Mouse (Mus musculus): ENCODE measurements around the gene Zfp184. TPM values are rescaled to one million over a fixed set of nuclear protein-coding genes. Genes with fewer than 3 reads are reported as not detected.
"Not testable (repeated sequence)": the region's sequence is repeated elsewhere in the genome, so short reads cannot be mapped to it uniquely, and the experiment has no call there.

Zfp184 gene
- polyA plus RNA-seq, 1 experiment from 2014 or later, result 14.9 TPM

GRCm38 (mm10) chr13:21907807-21908155 is 37.1 kb upstream of the Zfp184 start:
- not testable (repeated sequence) for H3K9ac ChIP-seq; H3K36me3 ChIP-seq (replicated peaks; ENCODE audit: control insufficient read depth, insufficient read depth); DNase-seq (ENCODE audit: low spot score); ATAC-seq (ENCODE audit: low FRiP score); H3K4me3 ChIP-seq (replicated peaks; ENCODE audit: low read length); H3K4me1 ChIP-seq (replicated peaks; ENCODE audit: control insufficient read depth, insufficient read depth, low read length); H3K27ac ChIP-seq; H3K9me3 ChIP-seq (ENCODE audit: control insufficient read depth, low read length)
- Histone ChIP-seq H3K4me2 (replicated peaks) (peak overlapping the region; percentile 33), H3K27me3 (ENCODE audit: control insufficient read depth, insufficient read depth, low read length) (0 out of 2 replicates have a peak, but pooled peaks cover 11% of the 10 kb centered on the region)
- WGBS, result 12% methylated on average over 6 of the region's 6 CpGs

DNA sequence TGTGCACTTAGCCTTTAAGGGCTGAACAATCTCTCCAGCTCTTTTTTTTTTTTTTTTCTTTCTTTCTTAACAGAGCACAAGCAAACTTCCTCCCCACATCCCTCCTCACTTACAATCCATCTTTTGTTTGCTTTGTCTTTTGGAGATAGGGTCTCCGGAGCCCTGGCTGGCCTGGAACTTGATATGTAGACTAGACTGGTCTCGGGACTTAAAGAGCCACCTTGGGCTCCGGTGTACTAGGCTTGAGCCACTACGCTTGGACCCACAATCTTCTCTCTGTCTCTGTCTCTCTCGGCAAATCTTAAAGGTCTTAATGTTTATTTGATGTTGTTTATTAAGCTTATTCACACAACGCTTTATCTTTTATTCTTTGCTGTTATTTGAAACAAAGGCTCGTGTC is 34.2 kb upstream of the Zfp184 start:
- 4% methylated on average over 7 of the region's 7 CpGs for WGBS
- no peak overlapping the region for H3K9ac ChIP-seq
- DNase-seq (ENCODE audit: low spot score) (no peak), ATAC-seq (ENCODE audit: low FRiP score) (no peak)
- peak overlapping the region; percentile 28 for H3K4me2 ChIP-seq (replicated peaks)
- H3K9me3 ChIP-seq (ENCODE audit: control insufficient read depth, low read length), result no peaks in the 10 kb centered on the region
- H3K4me1 ChIP-seq (replicated peaks; ENCODE audit: control insufficient read depth, insufficient read depth, low read length), result no peaks in the 10 kb centered on the region
- H3K36me3 ChIP-seq (replicated peaks; ENCODE audit: control insufficient read depth, insufficient read depth), result no peaks in the 10 kb centered on the region
- no peak overlapping the region for H3K27ac ChIP-seq
- peak overlapping the region; percentile 12 for H3K4me3 ChIP-seq (replicated peaks; ENCODE audit: low read length)
- H3K27me3 ChIP-seq (ENCODE audit: control insufficient read depth, insufficient read depth, low read length), result peaks cover 34% of the 10 kb centered on the region

GRCm38 (mm10) chr13:21911147-21911546 is 33.7 kb upstream of the Zfp184 start:
- H3K4me2 ChIP-seq (replicated peaks), result peak overlapping the region; percentile 28
- no peak overlapping the region for H3K27ac ChIP-seq
- no peak overlapping the region for H3K9ac ChIP-seq
- H3K4me3 ChIP-seq (replicated peaks; ENCODE audit: low read length), result peak overlapping the region; percentile 12
- no peaks in the 10 kb centered on the region for H3K36me3 ChIP-seq (replicated peaks; ENCODE audit: control insufficient read depth, insufficient read depth)
- 3% methylated on average over 17 of the region's 17 CpGs for WGBS
- H3K9me3 ChIP-seq (ENCODE audit: control insufficient read depth, low read length), result no peaks in the 10 kb centered on the region
- peak; percentile 66 for DNase-seq (ENCODE audit: low spot score)
- peaks cover 35% of the 10 kb centered on the region for H3K27me3 ChIP-seq (ENCODE audit: control insufficient read depth, insufficient read depth, low read length)
- ATAC-seq (ENCODE audit: low FRiP score), result 0 out of 2 replicates have a peak, but pooled peaks have one; percentile 31
- H3K4me1 ChIP-seq (replicated peaks; ENCODE audit: control insufficient read depth, insufficient read depth, low read length), result no peaks in the 10 kb centered on the region

GRCm38 (mm10) chr13:21913854-21914253 is 31.0 kb upstream of the Zfp184 start:
- Histone ChIP-seq H3K27ac (no peak overlapping the region), H3K36me3 (replicated peaks; ENCODE audit: control insufficient read depth, insufficient read depth) (no peaks in the 10 kb centered on the region), H3K4me3 (replicated peaks; ENCODE audit: low read length) (0 out of 2 replicates have a peak overlapping the region, but pooled peaks have one; percentile 12), H3K4me2 (replicated peaks) (peak overlapping the region; percentile 23), H3K9me3 (ENCODE audit: control insufficient read depth, low read length) (no peaks in the 10 kb centered on the region), H3K9ac (no peak overlapping the region), H3K27me3 (ENCODE audit: control insufficient read depth, insufficient read depth, low read length) (peaks cover 61% of the 10 kb centered on the region), H3K4me1 (replicated peaks; ENCODE audit: control insufficient read depth, insufficient read depth, low read length) (peaks cover 3% of the 10 kb centered on the region; the same call in 1 of the 2 replicates)
- 12% methylated on average over 8 of the region's 8 CpGs for WGBS
- DNase-seq (ENCODE audit: low spot score), result no peak
- no peak for ATAC-seq (ENCODE audit: low FRiP score)

GRCm38 (mm10) chr13:21914599-21914998 is 30.3 kb upstream of the Zfp184 start:
- no peak for DNase-seq (ENCODE audit: low spot score)
- H3K4me3 ChIP-seq (replicated peaks; ENCODE audit: low read length), result peak overlapping the region; percentile 12; the same call in 1 of the 2 replicates

GRCm38 (mm10) chr13:21915487-21915886 is 29.4 kb upstream of the Zfp184 start:
- 52% methylated on average over 5 of the region's 5 CpGs for WGBS
- ATAC-seq (ENCODE audit: low FRiP score), result no peak
- no peaks in the 10 kb centered on the region for H3K9me3 ChIP-seq (ENCODE audit: control insufficient read depth, low read length)

More at GRCm38 (mm10) chr13:21914599-21914998, 30.3 kb upstream of the Zfp184 start:
- H3K4me2 ChIP-seq (replicated peaks), result peak overlapping the region; percentile 23
- H3K27ac ChIP-seq, result no peak overlapping the region
- H3K36me3 ChIP-seq (replicated peaks; ENCODE audit: control insufficient read depth, insufficient read depth), result no peaks in the 10 kb centered on the region
- no peak overlapping the region for H3K9ac ChIP-seq
- H3K27me3 ChIP-seq (ENCODE audit: control insufficient read depth, insufficient read depth, low read length), result peaks cover 64% of the 10 kb centered on the region
- H3K9me3 ChIP-seq (ENCODE audit: control insufficient read depth, low read length), result no peaks in the 10 kb centered on the region
- peaks cover 3% of the 10 kb centered on the region; the same call in 1 of the 2 replicates for H3K4me1 ChIP-seq (replicated peaks; ENCODE audit: control insufficient read depth, insufficient read depth, low read length)
- no peak for ATAC-seq (ENCODE audit: low FRiP score)
- 5% methylated on average over 14 of the region's 14 CpGs for WGBS

DNA sequence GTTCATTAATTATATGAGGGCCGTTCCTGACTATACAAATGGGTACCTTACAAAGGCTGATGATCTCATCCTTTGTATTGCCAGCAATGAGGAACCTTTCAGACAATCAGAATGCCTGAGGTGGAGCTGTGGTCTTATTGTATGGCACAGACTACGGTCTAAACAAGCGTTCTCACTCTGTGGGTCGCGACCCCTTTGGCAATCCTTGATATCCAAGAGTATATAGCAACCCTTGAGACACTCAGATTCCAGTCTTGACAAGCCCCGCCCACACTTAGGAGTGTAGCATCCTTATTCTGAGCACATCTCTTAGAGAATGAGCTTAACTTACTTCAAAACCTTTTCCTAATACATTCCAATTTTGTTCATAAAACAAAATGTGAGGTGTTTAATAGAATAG is 28.8 kb upstream of the Zfp184 start:
- DNase-seq (ENCODE audit: low spot score) (no peak), ATAC-seq (ENCODE audit: low FRiP score) (no peak)
- Histone ChIP-seq H3K27me3 (ENCODE audit: control insufficient read depth, insufficient read depth, low read length) (peaks cover 73% of the 10 kb centered on the region), H3K4me1 (replicated peaks; ENCODE audit: control insufficient read depth, insufficient read depth, low read length) (peaks cover 3% of the 10 kb centered on the region; the same call in 1 of the 2 replicates), H3K4me3 (replicated peaks; ENCODE audit: low read length) (no peak overlapping the region), H3K9me3 (ENCODE audit: control insufficient read depth, low read length) (no peaks in the 10 kb centered on the region), H3K36me3 (replicated peaks; ENCODE audit: control insufficient read depth, insufficient read depth) (no peaks in the 10 kb centered on the region), H3K4me2 (replicated peaks) (no peak overlapping the region), H3K27ac (no peak overlapping the region), H3K9ac (no peak overlapping the region)
- 47% methylated on average over 6 of the region's 6 CpGs for WGBS

More at GRCm38 (mm10) chr13:21915487-21915886, 29.4 kb upstream of the Zfp184 start:
- Histone ChIP-seq H3K27ac (no peak overlapping the region), H3K4me3 (replicated peaks; ENCODE audit: low read length) (no peak overlapping the region), H3K27me3 (ENCODE audit: control insufficient read depth, insufficient read depth, low read length) (peaks cover 72% of the 10 kb centered on the region), H3K4me2 (replicated peaks) (no peak overlapping the region), H3K4me1 (replicated peaks; ENCODE audit: control insufficient read depth, insufficient read depth, low read length) (peaks cover 3% of the 10 kb centered on the region; the same call in 1 of the 2 replicates), H3K9ac (no peak overlapping the region), H3K36me3 (replicated peaks; ENCODE audit: control insufficient read depth, insufficient read depth) (no peaks in the 10 kb centered on the region)
- DNase-seq (ENCODE audit: low spot score), result no peak

GRCm38 (mm10) chr13:21917040-21917439 is 27.9 kb upstream of the Zfp184 start:
- Histone ChIP-seq H3K4me1 (replicated peaks; ENCODE audit: control insufficient read depth, insufficient read depth, low read length) (peaks cover 3% of the 10 kb centered on the region; the same call in 1 of the 2 replicates), H3K27ac (no peak overlapping the region), H3K9me3 (ENCODE audit: control insufficient read depth, low read length) (no peaks in the 10 kb centered on the region), H3K36me3 (replicated peaks; ENCODE audit: control insufficient read depth, insufficient read depth) (no peaks in the 10 kb centered on the region), H3K27me3 (ENCODE audit: control insufficient read depth, insufficient read depth, low read length) (peaks cover 78% of the 10 kb centered on the region), H3K4me3 (replicated peaks; ENCODE audit: low read length) (no peak overlapping the region), H3K4me2 (replicated peaks) (peak overlapping the region; percentile 51), H3K9ac (no peak overlapping the region)
- no peak for DNase-seq (ENCODE audit: low spot score)
- ATAC-seq (ENCODE audit: low FRiP score), result no peak
- WGBS, result 4% methylated on average over 13 of the region's 13 CpGs

DNA sequence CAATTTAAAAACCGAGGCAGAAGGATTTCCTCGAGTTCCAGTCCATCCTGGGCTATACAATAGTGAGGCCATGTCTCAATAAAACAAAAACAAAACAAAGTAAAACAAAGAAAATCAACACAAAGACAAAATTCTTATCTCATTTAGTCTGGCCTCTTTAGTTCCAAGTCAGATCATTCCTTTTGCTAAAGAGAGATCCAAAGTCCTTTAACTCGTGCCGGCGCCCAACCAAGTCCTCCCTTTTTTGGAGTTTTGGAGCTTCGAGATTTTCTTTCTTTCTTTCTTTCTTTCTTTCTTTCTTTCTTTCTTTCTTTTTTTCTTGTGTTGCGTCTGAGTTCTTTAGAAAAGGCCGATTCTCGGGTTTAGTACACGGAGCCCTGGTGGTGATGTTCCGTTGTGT is 27.4 kb upstream of the Zfp184 start:
- H3K9me3 ChIP-seq (ENCODE audit: control insufficient read depth, low read length), result no peaks in the 10 kb centered on the region
- WGBS, result 1% methylated on average over 11 of the region's 11 CpGs
- H3K4me2 ChIP-seq (replicated peaks), result peak overlapping the region; percentile 51
- no peak for DNase-seq (ENCODE audit: low spot score)
- no peak for ATAC-seq (ENCODE audit: low FRiP score)
- H3K4me3 ChIP-seq (replicated peaks; ENCODE audit: low read length), result peak overlapping the region; percentile 30; the same call in 1 of the 2 replicates
- H3K36me3 ChIP-seq (replicated peaks; ENCODE audit: control insufficient read depth, insufficient read depth), result no peaks in the 10 kb centered on the region
- peaks cover 3% of the 10 kb centered on the region; the same call in 1 of the 2 replicates for H3K4me1 ChIP-seq (replicated peaks; ENCODE audit: control insufficient read depth, insufficient read depth, low read length)
- no peak overlapping the region for H3K27ac ChIP-seq
- H3K27me3 ChIP-seq (ENCODE audit: control insufficient read depth, insufficient read depth, low read length), result peaks cover 81% of the 10 kb centered on the region
- no peak overlapping the region for H3K9ac ChIP-seq

DNA sequence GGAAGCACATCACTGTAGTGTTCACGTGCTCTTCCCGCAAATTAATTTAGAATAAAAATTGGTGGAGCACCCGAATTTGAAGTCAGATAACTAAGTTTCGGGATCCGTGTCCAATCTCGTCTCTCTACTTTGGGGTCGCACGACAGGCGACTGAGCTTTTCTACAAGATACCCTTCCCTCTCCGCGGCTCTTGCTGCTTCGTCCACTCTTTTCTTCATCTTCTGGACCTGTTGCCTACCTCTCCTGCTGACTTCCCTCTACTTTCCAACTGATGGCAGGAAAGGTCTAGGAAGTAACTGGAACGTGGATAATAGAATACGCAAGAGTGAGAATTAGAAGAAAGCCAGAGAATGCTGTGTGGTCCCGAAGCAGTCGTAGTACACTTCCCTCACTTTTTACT is 26.9 kb upstream of the Zfp184 start:
- Histone ChIP-seq H3K9ac (no peak overlapping the region), H3K9me3 (ENCODE audit: control insufficient read depth, low read length) (no peaks in the 10 kb centered on the region), H3K4me3 (replicated peaks; ENCODE audit: low read length) (peak overlapping the region; percentile 30), H3K36me3 (replicated peaks; ENCODE audit: control insufficient read depth, insufficient read depth) (no peaks in the 10 kb centered on the region), H3K27ac (no peak overlapping the region), H3K27me3 (ENCODE audit: control insufficient read depth, insufficient read depth, low read length) (peaks cover 86% of the 10 kb centered on the region), H3K4me2 (replicated peaks) (peak overlapping the region; percentile 51), H3K4me1 (replicated peaks; ENCODE audit: control insufficient read depth, insufficient read depth, low read length) (peaks cover 3% of the 10 kb centered on the region; the same call in 1 of the 2 replicates)
- under 1% methylated on average over 16 of the region's 16 CpGs for WGBS
- DNase-seq (ENCODE audit: low spot score), result no peak
- ATAC-seq (ENCODE audit: low FRiP score), result no peak

Measured in hindbrain, embryonic 14.5 days (tissue).